Mouse (Mus musculus): ENCODE measurements around the gene BC025920.

DNA sequence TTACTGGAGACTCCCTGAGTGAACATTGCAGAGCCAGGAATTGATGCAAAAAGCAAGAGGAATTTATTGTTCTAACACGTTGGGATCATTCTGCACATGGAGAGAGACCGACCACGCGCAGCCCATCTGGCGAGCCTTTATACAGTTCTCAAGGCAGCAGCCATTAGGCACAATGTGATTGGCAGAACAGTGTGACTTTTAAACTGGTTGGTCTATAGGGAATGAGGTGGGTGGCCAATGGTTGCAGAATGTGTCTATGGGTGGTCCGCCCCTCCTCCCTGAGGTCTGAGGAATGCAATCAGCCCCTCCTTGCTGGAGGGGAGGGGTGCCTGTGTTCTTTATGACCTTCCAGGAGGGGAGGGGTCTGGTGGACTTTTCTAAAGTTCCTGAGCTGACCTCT lies 9.4 kb downstream of the BC025920 start:
- TF ChIP-seq FLI1 (IDR thresholded peaks at IDR 0.05; ENCODE audit: low read length) (no peak), GATA1 (IDR thresholded peaks at IDR 0.05; ENCODE audit: borderline replicate concordance, low read length) (no peak)

All from megakaryocyte, embryonic 14.5 days (primary cell).